Mouse (Mus musculus): ENCODE measurements around the gene Phactr1.

DNA sequence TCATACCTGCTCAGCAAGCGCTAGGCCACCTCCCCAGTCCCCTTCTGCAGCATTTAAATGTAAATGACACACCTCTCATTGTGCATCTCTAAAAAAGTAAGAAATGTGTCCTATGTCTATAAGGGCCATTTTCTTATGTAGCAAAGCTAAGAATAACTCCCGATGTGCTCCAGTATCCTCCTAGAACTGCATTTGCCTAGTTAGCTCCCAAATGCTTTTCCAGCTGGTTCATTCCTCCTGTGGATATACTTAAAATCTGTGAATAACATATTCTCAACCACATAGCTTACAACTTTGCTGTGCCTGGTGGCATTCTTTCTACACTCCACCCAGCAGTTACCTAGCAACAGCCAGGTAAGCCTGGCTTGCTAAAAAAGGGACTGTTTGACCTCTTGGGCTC, 349.8 kb downstream of the Phactr1 start:
- TF ChIP-seq CTCF (IDR thresholded peaks at IDR 0.05; ENCODE audit: borderline replicate concordance, insufficient read depth, low read depth, low read length) (no peak), POLR2A (IDR thresholded peaks at IDR 0.05; ENCODE audit: borderline replicate concordance, insufficient read depth, low read length) (no peak)

All from cerebellum, adult 2 months (tissue).